Mouse (Mus musculus) CH12F3 (cell line): ENCODE data around the gene Szt2.

Experiments
- in situ Hi-C: fragments of 300-500 bp; cut with MboI; formaldehyde crosslinking; loops from 2 replicates; pipeline ENCODE4 v1.14.3; 2020; ENCODE audit warnings: low sequenced_read_pairs

Gene Szt2

GRCm38 (mm10) chr4:118409142-118409900 is at the start of gene Szt2, which contains the start of gene Med8:
Szt2 (minus strand) TSS chr4:118409273.
Med8 (plus strand) TSS chr4:118409337.
- in situ Hi-C loops: no loop called here

DNA sequence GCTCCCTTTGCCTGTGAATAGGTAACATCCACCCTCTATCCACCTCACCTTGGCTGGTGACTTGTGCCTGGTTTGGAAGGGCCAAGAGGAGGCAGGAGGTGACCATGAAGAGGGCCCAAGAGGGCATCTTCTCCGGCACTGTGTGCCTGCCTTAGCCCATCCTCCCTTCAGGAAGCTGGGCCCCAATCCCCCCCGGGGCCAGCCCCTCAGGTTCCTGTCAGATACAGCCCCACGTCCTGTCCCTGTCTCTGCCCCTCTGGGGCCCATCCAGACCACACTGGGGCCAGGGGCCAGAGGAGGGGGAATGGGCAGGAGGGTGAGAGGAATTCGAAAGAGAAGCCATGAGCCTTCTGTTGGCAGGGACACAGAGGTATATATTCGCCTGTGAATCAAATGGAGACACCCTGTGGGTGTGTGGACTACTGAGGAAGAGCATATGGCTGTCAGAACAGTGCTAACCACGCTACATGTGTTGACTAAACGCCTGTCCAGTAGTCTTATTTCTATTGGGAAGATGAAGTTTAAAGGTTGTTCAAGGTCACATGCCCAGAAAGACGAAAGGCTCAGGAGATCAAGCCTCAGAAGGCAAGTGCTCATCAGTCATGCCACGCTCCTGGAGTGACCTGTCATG is 48.4 kb upstream of the Szt2 start, which contains the start of gene Mpl:
TSS of gene Mpl (minus strand) at position 169 of the 631 bp plus-strand sequence.
- in situ Hi-C loops: no loop called here

GRCm38 (mm10) chr4:118446415-118447153 is 37.5 kb upstream of the Szt2 start:
- in situ Hi-C loops: no loop called here

DNA sequence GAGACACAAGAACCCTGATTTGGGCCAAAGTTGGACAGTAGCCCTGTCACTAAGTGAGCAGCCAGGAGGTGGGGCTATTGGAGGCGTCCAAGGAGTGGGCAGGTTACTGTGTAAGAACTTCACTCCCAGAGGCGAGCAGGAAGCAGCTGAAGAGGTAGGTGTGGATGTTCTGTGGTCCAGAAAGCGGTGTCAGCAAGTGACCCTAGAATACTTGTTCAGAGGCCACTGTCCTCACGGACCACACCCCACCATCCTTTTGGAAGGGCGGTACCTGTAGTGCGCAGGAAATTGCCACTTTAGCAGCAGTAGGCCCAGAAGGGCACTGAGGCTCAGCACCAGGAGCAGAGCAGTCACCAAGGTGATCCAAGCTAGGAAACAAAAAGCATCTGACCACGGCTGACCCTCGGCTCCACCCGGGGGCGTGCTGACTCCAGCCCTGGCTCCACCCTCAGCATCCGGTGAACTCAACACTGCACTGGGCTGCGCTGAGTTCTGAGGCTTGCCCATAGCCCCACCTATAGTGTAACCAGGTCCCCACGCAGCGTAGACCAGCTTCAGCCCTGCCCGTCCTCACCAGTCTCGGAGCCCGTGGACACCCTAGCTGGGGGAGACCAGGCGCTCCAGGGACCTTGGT is 36.8 kb upstream of the Szt2 start:
- in situ Hi-C loops: no loop called here

DNA sequence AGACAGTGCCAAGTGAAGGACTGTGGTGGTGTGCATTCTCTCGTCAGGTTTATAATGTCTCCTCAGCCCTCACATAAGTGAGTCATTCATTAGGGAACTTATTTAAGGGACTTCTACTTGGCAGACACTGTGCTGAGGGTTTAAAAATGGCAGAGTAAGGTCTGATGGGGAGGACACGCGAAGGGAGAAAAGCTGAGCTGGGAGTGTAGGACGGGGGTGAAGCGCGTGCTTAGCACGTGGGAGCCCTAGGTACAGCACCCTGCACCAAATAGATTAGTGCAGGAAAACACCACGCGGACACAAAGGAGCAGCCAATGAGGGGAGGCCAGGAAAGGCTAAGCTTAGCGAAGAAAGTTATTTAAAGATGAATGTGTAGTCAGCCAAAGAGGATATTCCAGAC is 36.0 kb upstream of the Szt2 start:
- in situ Hi-C loops: no loop called here

DNA sequence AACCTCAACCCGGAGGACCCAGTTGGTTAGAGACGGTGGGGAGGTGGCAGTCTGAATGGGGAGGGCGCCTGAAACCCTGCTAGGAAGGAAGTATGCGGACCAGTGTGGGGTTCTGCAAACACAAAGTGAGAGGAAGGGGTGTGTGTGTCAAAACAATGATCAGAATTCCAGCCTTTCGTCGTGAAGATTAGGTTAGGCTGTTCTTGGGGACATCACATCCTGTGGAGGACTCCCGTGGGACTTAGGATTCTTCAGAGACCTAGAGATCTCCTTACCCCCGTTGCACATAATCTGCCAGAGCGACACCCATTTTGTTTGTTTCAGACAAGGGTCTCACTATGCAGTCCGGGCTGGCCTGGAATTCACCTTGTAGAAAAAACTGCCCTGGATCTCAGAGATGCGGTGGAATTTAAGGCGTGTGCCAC is 28.8 kb upstream of the Szt2 start:
- in situ Hi-C loops: no loop called here

DNA sequence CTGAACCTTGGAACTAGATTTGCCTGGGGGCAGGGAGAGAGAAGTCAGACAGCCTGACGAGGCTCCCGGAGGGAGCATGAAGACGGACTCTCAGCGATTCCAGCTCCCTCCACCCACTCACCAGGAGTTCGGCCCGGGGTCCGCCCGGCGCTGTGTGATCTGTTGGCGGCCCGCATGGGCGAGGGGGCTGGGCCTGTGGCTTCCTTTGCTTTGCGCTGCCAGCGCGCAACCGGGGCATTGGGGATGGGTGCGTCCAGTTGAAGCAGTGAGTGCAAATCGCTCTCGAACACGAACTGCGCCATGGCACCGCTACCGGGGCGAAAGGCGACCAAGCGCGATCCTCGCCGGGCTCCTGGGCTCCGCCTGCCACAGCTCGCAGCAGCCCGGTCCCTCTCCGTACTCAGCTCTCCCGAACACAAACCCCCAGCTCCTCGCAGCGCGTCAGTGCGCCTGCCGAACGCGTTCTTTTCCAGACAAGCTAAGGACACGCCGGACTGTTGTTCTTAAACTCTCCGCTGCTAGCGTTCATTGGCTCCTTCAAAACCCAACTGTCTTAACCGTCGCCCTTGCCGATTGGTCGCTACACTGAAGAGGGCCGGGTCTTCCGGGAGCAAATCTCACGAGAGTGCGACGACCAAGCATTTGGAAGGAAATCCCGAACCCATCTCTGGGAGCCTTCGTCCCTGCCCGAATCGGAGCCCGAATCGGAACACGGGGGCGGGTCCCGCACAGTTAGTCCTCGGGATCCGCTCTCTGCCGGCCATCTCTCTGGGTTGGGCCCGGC is 27.9 kb upstream of the Szt2 start, which contains the start of gene Cdc20:
TSS of gene Cdc20 (minus strand) at position 533 of the 784 bp plus-strand sequence.
- in situ Hi-C loops: no loop called here

DNA sequence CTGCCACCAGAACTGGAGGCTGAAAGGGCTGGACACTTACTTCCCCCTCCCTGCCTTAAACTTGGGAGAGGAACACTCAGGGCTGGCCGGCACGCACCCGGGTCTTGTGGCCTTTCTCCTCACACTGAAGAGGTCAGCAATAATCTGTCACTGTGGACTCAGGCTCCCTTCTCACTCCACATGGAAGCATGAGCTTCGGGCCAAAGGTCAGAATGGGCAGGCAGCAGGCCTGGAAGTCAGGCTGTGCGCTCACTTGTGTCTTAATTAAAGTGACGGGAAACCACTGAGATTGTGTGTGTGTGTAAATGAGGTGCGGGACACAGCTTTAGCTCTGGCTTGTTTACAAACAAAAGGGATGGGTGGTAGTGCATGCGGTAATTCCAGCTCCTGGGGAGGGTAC is 23.3 kb upstream of the Szt2 start:
- in situ Hi-C loops: no loop called here

GRCm38 (mm10) chr4:118429215-118429895 is 20.3 kb upstream of the Szt2 start:
- in situ Hi-C loops: no loop called here

DNA sequence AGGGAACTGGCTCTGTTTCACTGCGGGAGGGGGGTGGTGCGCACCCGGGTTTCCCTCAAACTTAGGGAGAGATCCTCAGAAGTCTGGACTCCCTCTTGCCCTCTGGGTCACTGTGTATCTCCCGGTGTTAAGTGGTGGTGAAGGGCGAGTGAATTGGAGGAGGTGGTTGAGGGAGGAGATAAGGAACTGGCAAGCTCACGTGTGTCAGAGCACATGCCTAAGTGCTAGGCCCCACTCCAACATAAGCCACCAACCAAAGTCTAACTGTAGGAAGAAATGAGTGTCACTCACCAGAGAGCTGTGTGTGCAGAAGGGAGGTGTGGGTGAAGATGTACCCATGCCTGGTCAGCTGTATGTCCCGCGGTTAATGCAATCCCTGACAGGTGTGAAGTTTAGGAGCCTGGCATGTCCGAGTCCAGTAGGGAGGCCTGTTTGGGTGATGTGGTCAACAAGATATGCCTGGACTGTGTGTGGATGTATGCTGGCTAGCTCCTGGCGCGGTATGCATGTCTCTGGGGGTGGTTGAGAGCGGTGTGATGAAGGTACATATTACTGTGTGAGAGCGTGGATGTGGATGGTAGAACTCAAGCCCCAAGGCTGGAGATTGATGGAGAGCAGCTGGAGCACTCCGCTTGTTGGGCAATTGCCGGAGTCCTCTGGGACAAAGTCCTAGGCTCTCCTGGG is 19.6 kb upstream of the Szt2 start:
- in situ Hi-C loops: no loop called here

DNA sequence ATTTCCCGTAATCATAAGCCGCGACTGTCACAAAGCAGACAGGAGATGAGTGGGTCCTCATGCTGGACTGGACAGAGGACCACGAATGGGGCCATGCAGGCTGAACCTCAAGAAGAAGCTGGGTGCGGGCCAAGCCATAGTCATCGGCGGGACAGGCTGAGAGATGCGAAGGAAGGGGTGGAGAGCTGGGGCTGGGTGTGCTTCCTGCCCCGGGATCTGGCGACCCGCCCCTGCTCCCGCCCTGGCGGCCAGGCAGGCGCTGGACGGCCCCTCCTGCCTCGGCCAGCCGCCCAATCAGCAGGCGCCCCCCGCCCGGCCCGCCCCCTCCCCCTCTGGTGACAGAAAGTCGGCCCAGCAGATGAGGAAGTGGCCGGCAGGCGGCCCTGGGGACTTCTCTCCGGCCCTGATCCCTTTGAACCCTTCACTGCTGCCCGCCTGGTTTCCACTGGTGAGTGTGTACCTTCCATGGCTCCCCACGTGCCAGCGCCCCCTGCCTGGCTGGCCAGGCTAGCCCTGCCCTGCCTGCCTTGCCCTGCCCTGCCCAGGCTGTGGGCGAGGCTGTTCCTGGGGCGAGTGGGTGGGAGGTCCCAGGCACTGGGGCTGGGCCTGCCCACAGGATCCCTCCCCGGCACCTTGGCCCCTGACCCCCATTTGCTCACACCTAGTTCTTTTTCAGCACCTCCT is 18.8 kb upstream of the Szt2 start, which contains the start of gene Elovl1:
TSS of gene Elovl1 (plus strand) at position 326 of the 684 bp plus-strand sequence.
- in situ Hi-C loops: no loop called here

- in situ Hi-C loops: no loop called here
Observed at GRCm38 (mm10) chr4:118427415-118427767, 18.3 kb upstream of the Szt2 start.

GRCm38 (mm10) chr4:118425374-118425773 is 16.3 kb upstream of the Szt2 start:
- in situ Hi-C loops: no loop called here

DNA sequence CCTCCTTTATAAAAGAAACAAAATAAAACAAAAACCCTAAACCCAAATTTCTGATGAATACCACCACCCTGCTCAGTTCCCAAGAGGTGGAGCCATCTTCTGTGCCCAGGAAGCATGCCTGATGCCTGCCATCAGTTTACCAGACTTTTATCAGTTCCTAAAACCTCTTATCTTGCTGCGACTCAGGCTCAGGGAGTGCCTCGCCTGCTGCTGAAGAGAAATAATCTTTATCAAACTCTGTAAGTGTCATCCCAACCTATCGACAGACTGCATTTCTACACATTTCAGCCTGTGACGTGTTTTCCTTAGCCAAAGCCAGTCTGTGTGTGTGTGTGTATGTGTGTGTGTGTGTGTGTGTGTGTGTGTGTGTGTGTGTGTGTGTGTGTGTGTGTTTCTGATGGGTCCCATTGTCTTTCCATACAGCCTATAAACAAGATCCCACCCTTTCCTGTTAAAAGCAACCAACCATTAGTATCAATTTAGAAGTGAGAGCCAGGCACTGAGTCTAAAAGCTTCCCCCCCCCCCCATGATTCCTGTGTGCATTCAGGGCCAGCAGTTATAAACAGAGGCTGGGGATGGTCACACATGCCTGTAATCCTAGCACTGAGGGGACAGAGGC is 15.6 kb upstream of the Szt2 start:
- in situ Hi-C loops: no loop called here

GRCm38 (mm10) chr4:118421384-118421783 is 12.3 kb upstream of the Szt2 start:
- in situ Hi-C loops: no loop called here

DNA sequence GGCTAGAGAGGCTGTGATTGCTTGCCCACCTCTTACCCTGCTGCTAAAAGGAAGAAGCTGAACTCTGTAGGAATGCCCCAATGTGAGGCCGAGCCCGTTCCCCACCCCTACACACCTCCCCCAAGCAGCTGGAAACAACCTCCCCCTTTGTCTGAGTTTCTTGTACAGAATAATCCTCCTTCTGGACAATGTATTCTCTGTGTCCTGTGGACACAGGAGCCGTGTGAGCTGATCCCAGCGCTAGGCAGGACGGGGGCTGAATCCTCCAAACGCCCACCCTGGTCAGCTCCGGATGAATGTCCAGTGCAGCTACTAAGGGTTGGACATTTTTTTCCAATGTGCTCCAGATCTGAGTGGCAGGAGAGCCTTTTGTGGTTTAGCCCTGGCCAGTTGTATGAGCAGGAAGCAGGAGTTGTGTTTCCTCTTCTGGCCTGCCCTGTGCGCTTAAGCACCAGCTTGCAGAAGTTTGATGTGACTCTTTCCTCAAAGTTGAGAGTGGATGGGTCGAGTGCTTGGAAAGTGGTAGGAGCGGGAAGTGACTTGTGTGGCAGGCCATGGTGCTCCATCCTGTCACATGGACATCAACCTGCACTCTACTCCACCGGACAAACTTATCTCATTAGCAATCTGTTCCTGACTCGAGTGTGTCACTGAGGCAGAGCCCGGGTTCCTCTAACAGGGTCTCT is 8.2 kb upstream of the Szt2 start:
- in situ Hi-C loops: no loop called here

GRCm38 (mm10) chr4:118416329-118416728 is 7.3 kb upstream of the Szt2 start:
- in situ Hi-C loops: no loop called here

DNA sequence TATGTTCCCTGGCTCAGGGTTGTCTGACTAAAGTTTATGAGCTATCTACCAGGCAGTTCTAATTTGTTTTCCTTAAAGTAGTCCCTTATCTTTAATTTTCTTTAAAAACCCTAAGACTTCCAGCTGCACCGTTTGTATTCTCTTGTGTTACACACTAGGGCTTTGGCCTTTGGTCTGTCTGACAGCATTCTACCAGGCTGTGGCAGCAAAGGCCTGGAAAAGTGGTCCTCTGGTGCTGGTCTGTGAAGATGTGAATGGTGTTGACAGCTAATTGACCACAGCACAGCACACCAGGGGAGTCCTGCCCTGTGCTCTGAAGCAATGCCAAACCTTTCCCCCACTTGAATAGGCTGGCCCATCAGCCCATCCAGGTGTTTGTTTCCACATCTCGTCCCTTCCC is 6.7 kb upstream of the Szt2 start:
- in situ Hi-C loops: no loop called here
